Mouse (Mus musculus) liver, embryonic 16.5 days (tissue): ENCODE data around the gene Iqcf5. TPM values are rescaled to one million over a fixed set of nuclear protein-coding genes. Genes with fewer than 3 reads are reported as not detected.

Source experiments
- ATAC-seq: fragments of 200-750 bp; cut with Nextera tagmentation; 2 replicates; pipeline ENCODE4 v1.8.0; 2017; ENCODE audit warnings: low read depth, mild to moderate bottlenecking, moderate number of reproducible peaks, moderate library complexity
- H3K27ac ChIP-seq: fragments of 300-500 bp; sonication (generic); 2 replicates; pipeline ENCODE4 v1.5.1; 2014; ENCODE audit warnings: mild to moderate bottlenecking, low read length
- H3K27me3 ChIP-seq: fragments of 300-500 bp; sonication (generic); 2 replicates; pipeline ENCODE4 v1.6.1; 2014; ENCODE audit warnings: low read depth, low read length, mixed read lengths; ENCODE audit not compliant: control insufficient read depth, insufficient read depth
- H3K36me3 ChIP-seq: fragments of 300-500 bp; sonication (generic); 2 replicates; pipeline ENCODE4 v1.6.1; 2014; ENCODE audit warnings: mild to moderate bottlenecking; ENCODE audit not compliant: control insufficient read depth, insufficient read depth
- H3K4me1 ChIP-seq: fragments of 300-500 bp; sonication (generic); 2 replicates; pipeline ENCODE4 v1.6.1; 2014; ENCODE audit warnings: low read depth, low read length, mixed read lengths; ENCODE audit not compliant: control insufficient read depth
- H3K4me2 ChIP-seq: fragments of 300-500 bp; sonication (generic); 2 replicates; pipeline ENCODE4 v1.6.1; 2014; ENCODE audit warnings: low read depth, low read length, mixed read lengths
- H3K4me3 ChIP-seq: fragments of 300-500 bp; sonication (generic); 2 replicates; pipeline ENCODE4 v1.5.1; 2014; ENCODE audit warnings: low read depth, mild to moderate bottlenecking, low read length
- H3K9ac ChIP-seq: fragments of 300-500 bp; sonication (generic); 2 replicates; pipeline ENCODE4 v1.6.1; 2014; ENCODE audit warnings: low read depth, low read length
- H3K9me3 ChIP-seq: fragments of 300-500 bp; sonication (generic); replicated peaks from 2 replicates; pipeline ENCODE4 v1.6.1; 2016; ENCODE audit warnings: low read length; ENCODE audit not compliant: control insufficient read depth
- WGBS: fragments of 180-500 bp; shearing (Covaris S2); extraction: QIAGEN DNeasy Blood & Tissue Kit; methylation state at CpG from one replicate; pipeline ENCODE4 v1.1.7; 2014; ENCODE audit not compliant: insufficient replicate concordance; 5-methylcytosine and 5-hydroxymethylcytosine counted together
- polyA plus RNA-seq: library from polyadenylated mRNA; unstranded; fragments of >200 nt; fragmentation: Nextera tagmentation; extraction: Ambion mirVana; gene quantifications from 2 replicates; pipeline ENCODE4 v1.2.1, GENCODE M21; 2015

Gene Iqcf5
- not detected in 2 replicates for polyA plus RNA-seq

DNA sequence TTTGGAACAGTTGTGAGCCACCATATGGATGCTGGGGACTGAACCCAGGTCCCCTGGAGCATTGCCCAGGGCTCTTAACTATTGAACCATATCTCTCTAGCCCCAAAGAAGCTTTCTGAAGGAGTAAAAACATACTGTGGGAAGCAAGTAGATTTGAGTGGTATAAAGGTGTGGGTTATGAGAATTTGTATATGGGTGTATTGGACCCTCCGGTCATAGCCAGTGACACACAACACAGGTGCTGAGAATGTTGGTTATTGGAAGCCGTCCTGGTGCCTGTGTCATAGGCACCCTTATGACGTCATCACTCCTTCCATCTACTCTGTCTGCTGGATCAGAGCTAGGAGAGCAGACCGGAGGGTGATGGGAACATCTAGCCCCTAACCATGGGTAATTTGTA lies at the start of gene Iqcf5:
Gene Iqcf5, plus strand, starts transcription at position 301 of the 400 bp plus-strand sequence.
- 61% methylated on average over 4 of the region's 4 CpGs for WGBS
- Histone ChIP-seq H3K4me2 (no peak within 1 kb of the TSS), H3K9ac (no peak within 1 kb of the TSS), H3K4me1 (no peaks in the 10 kb centered on the region), H3K9me3 (no peaks in the 10 kb centered on the region), H3K4me3 (no peak within 1 kb of the TSS), H3K27me3 (no peaks in the 10 kb centered on the region), H3K27ac (no peak within 1 kb of the TSS), H3K36me3 (no peaks in the 10 kb centered on the region)
- no peak for ATAC-seq

DNA sequence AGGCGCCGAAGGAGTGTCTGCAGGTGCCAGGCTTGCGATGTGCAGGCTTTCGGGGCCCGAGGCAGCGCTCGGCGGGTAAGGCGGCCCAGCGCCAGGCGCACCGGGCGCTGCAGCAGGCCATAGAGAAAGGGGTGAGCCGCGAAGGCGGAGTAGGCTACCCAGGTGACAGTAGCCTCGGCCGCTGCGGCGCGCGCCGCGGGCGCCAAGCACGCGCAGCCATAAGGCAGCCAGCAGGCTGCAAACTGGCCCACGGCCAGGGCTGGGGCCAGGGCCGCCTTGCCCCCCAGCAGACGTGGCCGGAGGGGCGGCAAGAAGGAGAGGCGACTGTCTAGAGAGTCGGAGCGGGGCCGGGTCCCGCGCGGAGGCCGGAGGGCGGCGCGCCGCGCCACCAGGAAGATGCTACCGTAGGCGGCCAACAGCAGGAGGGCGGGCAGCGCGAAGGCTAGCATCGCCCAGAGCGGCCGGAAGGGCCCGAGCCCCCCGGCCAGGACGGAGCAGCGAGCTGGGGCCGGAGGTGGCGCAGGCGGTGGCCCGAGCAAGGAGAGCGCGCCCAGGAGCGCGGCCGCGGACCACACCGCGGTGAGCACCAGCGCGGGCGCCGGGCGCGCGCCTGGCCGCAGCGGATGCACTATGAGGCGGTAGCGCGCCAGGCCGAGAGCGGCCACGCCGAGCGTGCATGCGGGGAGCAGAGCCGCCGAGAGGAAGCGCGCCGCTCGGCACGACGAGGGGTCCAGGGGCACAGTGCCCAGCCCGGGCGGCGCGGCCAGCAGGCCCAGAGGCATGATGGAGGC lies 49.4 kb upstream of the Iqcf5 start:
- Histone ChIP-seq H3K4me1 (no peaks in the 10 kb centered on the region; the same call in none of the 2 replicates), H3K9me3 (no peaks in the 10 kb centered on the region), H3K27me3 (peaks cover 31% of the 10 kb centered on the region), H3K27ac (no peak overlapping the region), H3K4me2 (peak overlapping the region; percentile 71), H3K4me3 (peak overlapping the region; percentile 53), H3K9ac (no peak overlapping the region; the same call in 1 of the 2 replicates), H3K36me3 (no peaks in the 10 kb centered on the region)
- 3% methylated on average over 96 of the region's 99 CpGs for WGBS
- 0 out of 2 replicates have a peak, but pooled peaks have one; percentile 19 for ATAC-seq

DNA sequence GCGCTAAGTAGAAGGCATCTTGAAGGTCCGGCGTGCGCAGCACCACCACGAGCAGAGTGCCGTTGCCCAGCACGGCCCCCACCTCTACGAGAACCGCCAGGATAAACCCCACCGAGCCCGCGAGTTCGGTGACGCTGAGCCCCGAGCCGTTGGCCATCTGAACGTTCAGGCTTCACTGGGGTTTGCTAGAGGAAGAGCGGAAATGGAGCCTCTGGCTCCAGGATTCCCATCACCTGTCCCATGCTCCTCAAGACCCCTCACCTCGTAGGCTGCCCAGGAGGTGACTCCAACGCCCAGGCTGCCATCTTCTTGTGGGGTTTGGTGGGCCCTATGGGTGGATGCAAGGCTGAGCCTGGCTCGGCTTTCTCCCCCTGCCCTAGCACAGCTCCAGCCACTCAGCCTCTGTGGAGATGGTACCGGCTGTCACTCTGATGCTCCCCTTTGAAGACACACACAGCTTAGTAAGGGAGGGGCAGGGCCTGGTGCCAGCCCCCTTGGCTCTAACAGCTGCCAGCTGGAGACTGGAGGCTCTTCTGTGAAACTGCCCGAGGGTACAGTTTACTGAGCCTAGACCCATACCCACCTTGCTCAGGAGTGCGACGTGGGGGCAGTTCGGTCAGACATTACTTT lies 48.7 kb upstream of the Iqcf5 start, which contains the start of gene Gpr62:
Gene Gpr62, minus strand, starts transcription at position 368 of the 630 bp plus-strand sequence.
- Histone ChIP-seq H3K9ac (no peak within 1 kb of the TSS; the same call in 1 of the 2 replicates), H3K27me3 (peaks cover 31% of the 10 kb centered on the region), H3K4me1 (no peaks in the 10 kb centered on the region; the same call in none of the 2 replicates), H3K36me3 (no peaks in the 10 kb centered on the region), H3K4me3 (peak within 1 kb of the TSS; percentile 53), H3K4me2 (peak within 1 kb of the TSS; percentile 71), H3K9me3 (no peaks in the 10 kb centered on the region), H3K27ac (no peak within 1 kb of the TSS)
- ATAC-seq, result no peak
- 28% methylated on average over 26 of the region's 26 CpGs for WGBS

DNA sequence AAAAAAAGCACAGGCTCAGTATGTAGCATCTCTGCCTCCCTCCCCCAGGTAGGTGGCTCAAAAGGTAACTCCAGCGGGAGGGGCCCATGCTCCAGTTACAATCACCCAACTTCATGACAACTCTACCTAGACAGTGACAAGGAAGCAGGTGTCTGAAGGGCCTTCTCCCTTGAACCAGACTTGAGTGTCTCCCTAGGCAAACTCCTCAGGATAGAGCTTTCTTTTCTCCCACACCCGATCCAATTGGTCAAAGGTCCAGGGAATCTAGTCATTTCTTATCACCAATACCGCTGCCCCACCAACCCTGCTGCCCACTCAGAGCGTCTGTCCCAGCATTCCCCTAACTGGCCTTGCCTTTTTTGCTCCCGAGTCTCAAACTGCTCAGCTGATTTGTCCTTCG lies 47.7 kb upstream of the Iqcf5 start:
- peaks cover 31% of the 10 kb centered on the region for H3K27me3 ChIP-seq
- no peak for ATAC-seq
- no peaks in the 10 kb centered on the region for H3K9me3 ChIP-seq
- H3K36me3 ChIP-seq, result no peaks in the 10 kb centered on the region
- 68% methylated on average over 6 of the region's 6 CpGs for WGBS
- H3K27ac ChIP-seq, result no peak overlapping the region
- H3K4me3 ChIP-seq, result no peak overlapping the region
- H3K4me1 ChIP-seq, result no peaks in the 10 kb centered on the region; the same call in none of the 2 replicates
- H3K4me2 ChIP-seq, result no peak overlapping the region
- no peak overlapping the region for H3K9ac ChIP-seq

DNA sequence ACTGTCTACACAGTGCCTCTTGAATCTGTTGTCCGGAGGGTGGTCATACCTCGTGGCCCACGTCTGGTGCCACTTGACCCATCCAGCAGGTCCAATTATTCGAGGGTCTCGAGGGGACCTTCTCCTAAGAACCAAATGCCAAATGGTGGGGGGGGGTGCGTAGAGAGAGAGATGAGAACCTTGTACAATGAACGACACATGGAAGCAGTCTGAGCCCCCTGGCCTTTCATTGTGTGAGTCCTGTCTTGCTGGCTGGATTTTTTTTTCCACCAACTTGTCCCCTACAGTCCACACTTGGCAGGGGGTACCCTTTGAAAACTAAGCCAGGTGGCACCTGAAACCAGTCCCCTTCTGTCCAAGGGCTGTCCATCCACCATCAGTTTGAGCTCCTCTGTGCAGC lies 46.6 kb upstream of the Iqcf5 start:
- H3K27me3 ChIP-seq, result peaks cover 31% of the 10 kb centered on the region
- H3K4me1 ChIP-seq, result no peaks in the 10 kb centered on the region; the same call in none of the 2 replicates
- 61% methylated on average over 7 of the region's 7 CpGs for WGBS
- H3K36me3 ChIP-seq, result no peaks in the 10 kb centered on the region
- H3K27ac ChIP-seq, result no peak overlapping the region
- H3K9me3 ChIP-seq, result no peaks in the 10 kb centered on the region
- no peak overlapping the region for H3K4me2 ChIP-seq
- no peak overlapping the region for H3K4me3 ChIP-seq
- H3K9ac ChIP-seq, result no peak overlapping the region
- no peak for ATAC-seq

DNA sequence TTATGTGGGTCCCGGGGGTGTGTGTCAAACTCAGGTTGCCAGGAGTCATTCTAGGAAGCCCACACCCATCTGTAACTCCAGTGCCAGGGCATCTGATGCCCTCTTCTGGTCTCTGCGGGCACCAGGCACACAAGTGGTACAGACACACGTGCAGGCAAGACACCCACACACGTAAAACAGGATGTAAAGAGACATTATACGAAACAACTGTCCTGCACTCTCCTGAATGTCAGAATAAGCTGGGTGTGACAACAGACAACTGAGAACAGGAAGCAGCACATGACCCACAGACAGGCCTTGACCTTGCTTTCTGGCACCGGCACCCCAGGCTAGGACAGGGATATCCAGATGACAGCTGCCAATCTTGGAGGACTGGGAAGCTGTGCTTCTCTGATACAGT lies 45.1 kb upstream of the Iqcf5 start:
- Histone ChIP-seq H3K27me3 (peaks cover 19% of the 10 kb centered on the region), H3K4me3 (no peak overlapping the region), H3K4me1 (no peaks in the 10 kb centered on the region; the same call in none of the 2 replicates), H3K9me3 (no peaks in the 10 kb centered on the region), H3K9ac (no peak overlapping the region), H3K4me2 (no peak overlapping the region), H3K27ac (no peak overlapping the region), H3K36me3 (no peaks in the 10 kb centered on the region)
- 22% methylated on average over 6 of the region's 6 CpGs for WGBS
- no peak for ATAC-seq

DNA sequence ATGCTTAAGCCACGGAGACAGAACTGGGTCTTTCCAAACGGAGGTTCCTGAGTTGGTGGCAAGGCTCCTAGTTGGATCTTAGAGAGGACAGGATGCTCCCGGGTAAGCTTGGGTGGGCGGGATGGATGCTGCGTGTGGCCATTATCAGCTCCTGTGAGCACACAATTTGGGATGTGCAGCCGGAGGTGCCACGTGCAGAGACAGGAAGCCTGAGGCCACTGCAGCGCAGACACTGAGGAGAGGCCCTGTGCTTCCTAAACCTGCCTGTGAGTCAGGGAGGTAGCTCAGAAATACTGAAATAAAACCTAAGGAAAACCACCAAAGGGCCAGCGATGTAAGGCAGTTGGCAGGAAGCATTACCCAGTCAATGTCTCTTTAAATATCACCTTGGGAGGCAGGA lies 44.6 kb upstream of the Iqcf5 start:
- 35% methylated on average over 9 of the region's 9 CpGs for WGBS

DNA sequence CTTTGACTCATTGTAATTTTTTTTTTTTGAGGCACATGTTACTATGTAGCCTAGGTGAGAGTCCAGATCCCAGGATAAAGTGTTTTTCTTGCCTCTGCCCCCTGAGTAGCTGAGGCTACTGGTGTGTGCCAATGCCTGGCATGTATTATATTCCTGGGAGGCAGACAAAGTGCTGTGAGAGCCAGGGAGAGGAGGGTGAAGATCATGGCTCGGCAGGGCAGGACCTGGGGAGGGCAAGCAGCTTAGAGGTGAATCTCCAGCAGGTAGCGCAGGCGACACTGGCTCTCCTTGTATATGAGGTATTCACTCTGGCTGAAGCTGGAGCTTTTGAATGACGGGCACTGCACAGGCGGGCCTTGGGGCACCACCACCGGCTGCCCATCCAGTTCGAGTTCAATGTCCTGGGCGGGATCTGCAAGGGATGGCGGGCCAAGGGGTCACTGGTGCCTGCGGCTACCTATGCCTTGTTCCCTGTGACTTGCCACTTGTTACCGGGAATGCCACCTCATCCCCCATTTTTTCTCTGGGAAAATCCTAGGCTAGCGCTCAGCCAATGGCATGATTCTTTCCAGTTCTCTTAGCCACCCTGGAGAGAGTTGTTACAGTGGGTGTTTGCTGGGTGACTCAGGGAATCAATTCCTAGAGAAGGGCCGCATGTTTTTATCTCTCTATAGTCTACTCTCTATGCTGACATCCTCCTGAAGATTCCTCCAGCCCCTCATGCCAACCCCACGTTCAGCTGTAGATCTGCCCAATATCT lies 43.2 kb upstream of the Iqcf5 start:
- WGBS, result 62% methylated on average over 14 of the region's 14 CpGs
- no peak overlapping the region for H3K27ac ChIP-seq
- H3K9me3 ChIP-seq, result no peaks in the 10 kb centered on the region
- no peak overlapping the region for H3K4me2 ChIP-seq
- no peak overlapping the region for H3K4me3 ChIP-seq
- H3K36me3 ChIP-seq, result no peaks in the 10 kb centered on the region
- H3K4me1 ChIP-seq, result peaks cover 10% of the 10 kb centered on the region
- no peak overlapping the region for H3K9ac ChIP-seq
- ATAC-seq, result no peak
- peaks cover 2% of the 10 kb centered on the region; the same call in 1 of the 2 replicates for H3K27me3 ChIP-seq

More for the DNA sequence above, 44.6 kb upstream of the Iqcf5 start:
- Histone ChIP-seq H3K27ac (no peak overlapping the region), H3K9ac (no peak overlapping the region), H3K4me2 (no peak overlapping the region), H3K27me3 (peaks cover 15% of the 10 kb centered on the region), H3K4me1 (peaks cover 3% of the 10 kb centered on the region), H3K9me3 (no peaks in the 10 kb centered on the region), H3K36me3 (no peaks in the 10 kb centered on the region), H3K4me3 (no peak overlapping the region)
- ATAC-seq, result no peak
